Mouse (Mus musculus) embryonic stem cell, embryonic (primary cell): ENCODE results near the gene Zfr.

Experiments used
- CTCF ChIA-PET, 4 experiments: fragments of 300-600 bp in 2 of 4; fragments of 350-600 bp in 2 of 4; sonication (Branson Sonifier 250); formaldehyde crosslinking; loops; one replicate each; lab custom pipeline; 2022; ENCODE audit warnings: inconsistent platforms in 2 of 4; lab: Charles Lee
- POLR2A ChIA-PET, 4 experiments: fragments of 300-600 bp in 2 of 4; fragments of 350-600 bp in 2 of 4; sonication (Branson Sonifier 250); formaldehyde crosslinking; loops; one replicate each; lab custom pipeline; 2022; ENCODE audit warnings: antibody characterized with exemption in 4 of 4, inconsistent platforms in 1 of 4; lab: Charles Lee

Zfr gene

DNA sequence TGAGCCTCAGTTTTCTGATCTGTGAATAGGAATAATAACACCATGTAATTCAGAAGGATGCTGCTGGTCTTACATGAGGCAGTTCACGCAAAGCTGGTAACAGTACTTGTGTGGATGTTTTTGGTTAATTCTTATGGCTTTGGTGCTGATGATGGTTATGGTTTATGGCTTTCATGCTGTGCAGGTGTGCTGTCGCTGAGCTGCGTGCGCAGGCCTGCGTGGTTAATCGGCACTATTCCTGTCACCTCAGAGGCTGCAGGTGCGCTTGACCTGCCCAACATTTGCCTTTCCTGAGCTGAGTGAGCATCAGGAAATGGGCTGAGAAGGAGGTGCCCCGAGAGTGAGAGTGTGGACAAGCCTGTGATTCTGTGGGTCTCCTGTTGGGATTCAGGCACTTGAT, 98.5 kb downstream of the Zfr start:
- ChIA-PET POLR2A (interaction anchor here in 3 of 4 experiments (0.5 to 4.7 kb wide), 16 partner anchors 9 to 180 kb away, joined by 3 to 44 read pairs (median 6); partner anchors contain the start of gene Mtmr12 (in 3 of the 3)), CTCF (interaction anchor here in 1 of 4 experiments (1.0 to 1.9 kb wide), 2 partner anchors 16 to 20 kb away, joined by 3 to 5 read pairs; no protein-coding TSS in a partner anchor)

DNA sequence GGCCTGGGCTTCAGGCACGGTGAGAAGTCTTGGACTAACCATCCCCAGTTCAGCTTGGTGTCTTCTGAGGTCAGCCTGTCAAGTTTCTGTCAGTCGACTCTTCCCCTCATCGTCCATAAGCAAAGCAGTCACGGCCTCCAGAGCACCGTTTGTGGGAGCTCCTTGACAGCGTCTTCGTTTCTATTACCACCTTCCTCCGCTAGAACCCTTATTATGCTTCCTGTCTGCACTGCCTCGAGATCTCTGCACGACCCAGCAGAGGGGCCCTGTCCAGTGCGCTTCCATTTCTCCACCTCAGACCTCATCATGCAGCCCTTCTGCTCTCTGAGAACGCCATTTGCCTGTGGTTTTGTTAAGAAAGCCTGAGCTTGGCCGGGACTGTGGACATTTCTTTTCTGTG, 99.2 kb downstream of the Zfr start:
- POLR2A ChIA-PET, result interaction anchor here in 3 of 4 experiments (0.5 to 4.7 kb wide), 24 partner anchors 8 to 639 kb away, joined by 3 to 44 read pairs (median 6); partner anchors contain the start of gene Mtmr12 (in 3 of the 3)
- CTCF ChIA-PET, result interaction anchor here in 3 of 4 experiments (0.7 to 1.9 kb wide), 5 partner anchors 10 to 31 kb away, joined by 3 to 5 read pairs (median 4); no protein-coding TSS in a partner anchor

DNA sequence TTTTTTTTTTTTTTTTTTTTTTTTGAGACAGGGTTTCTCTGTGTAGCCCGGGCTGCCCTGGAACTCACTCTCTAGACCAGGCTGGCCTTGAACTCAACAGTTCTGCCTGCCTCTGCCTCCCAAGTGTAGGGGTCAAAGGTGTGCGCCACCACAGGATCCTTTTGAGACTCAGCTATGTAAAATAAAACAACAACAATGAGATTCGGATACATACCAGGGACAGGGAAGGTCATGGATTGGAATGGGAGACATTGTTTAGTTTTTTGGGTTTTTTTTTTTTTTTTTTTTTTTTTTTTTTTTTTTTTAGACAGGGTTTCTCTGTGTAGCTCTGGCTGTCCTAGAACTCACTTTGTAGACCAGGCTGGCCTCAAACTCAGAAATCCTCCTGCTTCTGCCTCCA, 99.7 kb downstream of the Zfr start:
- CTCF ChIA-PET, result interaction anchor here (0.6 to 1.9 kb wide), 8 partner anchors 11 to 625 kb away, joined by 3 to 7 read pairs (median 5); no protein-coding TSS in a partner anchor
- POLR2A ChIA-PET, result interaction anchor here in 3 of 4 experiments (0.6 to 4.7 kb wide), 24 partner anchors 8 to 638 kb away, joined by 3 to 44 read pairs (median 6); partner anchors contain the start of gene Mtmr12 (in 2 of the 3)

DNA sequence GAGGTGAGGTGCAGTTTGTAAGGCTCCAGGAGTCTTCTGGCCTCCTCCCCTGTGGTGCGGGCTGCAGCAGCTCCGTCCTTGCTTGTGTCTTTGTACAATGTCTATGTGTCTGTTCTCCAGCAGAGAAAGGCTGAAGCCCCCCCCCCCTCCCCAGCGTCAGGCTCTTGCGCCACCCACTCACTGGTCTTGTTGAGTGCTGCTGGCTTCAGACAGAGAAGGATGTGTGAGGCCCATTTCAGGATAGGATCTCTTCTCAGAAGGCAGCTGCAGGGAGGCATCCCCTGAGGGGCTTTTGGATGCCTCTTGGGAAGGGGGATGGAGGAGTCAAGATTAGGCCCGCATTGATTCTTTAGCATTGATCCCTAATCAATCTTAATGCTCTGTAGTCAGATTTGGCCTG, 100.2 kb downstream of the Zfr start:
- ChIA-PET CTCF (interaction anchor here in 3 of 4 experiments (0.6 to 1.9 kb wide), 6 partner anchors 13 to 625 kb away, joined by 4 to 7 read pairs (median 5); no protein-coding TSS in a partner anchor), POLR2A (interaction anchor here (0.6 to 4.7 kb wide), 21 partner anchors 9 to 115 kb away, joined by 3 to 44 read pairs (median 5); partner anchors contain the start of gene Mtmr12 (in 2 of the 4))

DNA sequence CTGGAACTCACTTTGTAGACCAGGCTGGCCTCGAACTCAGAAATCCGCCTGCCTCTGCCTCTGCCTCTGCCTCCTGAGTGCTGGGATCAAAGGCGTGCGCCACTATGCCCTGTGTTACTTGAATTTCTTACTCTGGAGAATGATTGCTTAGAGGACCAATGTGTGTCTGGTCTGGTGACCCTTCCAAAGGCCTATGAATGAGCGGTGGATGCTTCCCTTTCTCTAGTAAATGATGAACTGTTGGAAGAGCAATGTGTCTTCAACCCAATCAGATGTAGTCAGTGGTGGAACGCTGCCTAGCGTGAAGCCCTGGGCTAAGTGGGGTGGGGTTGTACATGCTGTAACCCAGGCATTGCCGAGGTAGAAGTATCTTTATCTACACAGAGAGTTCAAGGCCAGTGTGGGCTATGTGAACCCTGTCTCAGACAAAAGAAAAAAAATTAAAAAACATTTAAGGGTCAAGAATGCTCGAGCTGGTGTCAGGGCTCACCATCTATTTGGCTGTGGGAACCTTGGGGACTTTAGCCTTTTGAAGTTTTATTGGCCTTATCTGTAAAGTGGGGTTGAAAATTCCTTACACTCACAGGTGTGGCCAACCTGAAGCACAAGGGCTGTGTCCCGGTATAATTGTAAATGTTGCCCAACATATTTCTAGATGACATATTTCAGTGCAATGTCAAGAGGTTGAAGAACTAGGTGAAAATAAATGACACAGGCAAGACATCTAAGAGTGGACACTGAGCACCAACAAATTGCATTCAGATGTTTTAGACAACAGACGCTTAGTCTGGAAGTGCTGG, 101.2 kb downstream of the Zfr start:
- POLR2A ChIA-PET, result interaction anchor here (0.6 to 4.7 kb wide), 11 partner anchors 8 to 1153 kb away, joined by 3 to 44 read pairs (median 4); partner anchors contain the start of gene Mtmr12 (in 2 of the 4)
- CTCF ChIA-PET, result interaction anchor here in 2 of 4 experiments (0.7 to 1.4 kb wide), 2 partner anchors 12 to 14 kb away, joined by 4 to 6 read pairs; no protein-coding TSS in a partner anchor

DNA sequence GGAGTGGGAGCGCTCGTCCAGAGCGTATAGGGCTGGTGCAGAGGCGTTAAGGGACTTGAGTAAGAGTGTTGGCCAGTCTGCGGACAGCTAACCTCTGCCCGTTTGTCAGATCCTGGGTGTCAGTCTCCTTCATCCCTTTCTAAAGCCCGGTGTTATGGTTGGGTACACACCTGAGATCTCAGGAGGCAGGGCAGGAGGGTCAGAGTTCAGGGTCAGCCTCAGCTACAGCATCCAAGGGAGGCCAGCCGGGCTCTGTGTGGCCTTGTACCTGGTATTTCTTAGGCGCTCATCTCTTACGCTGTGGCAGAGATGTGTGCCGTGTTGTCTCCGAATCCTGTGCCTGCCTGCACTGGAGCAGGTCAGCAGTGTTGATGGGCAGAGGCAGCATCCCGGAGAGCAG, 103.5 kb downstream of the Zfr start:
- POLR2A ChIA-PET, result interaction anchor here in 2 of 4 experiments (0.6 to 2.6 kb wide), 11 partner anchors 9 to 183 kb away, joined by 3 to 10 read pairs (median 3); no protein-coding TSS in a partner anchor

DNA sequence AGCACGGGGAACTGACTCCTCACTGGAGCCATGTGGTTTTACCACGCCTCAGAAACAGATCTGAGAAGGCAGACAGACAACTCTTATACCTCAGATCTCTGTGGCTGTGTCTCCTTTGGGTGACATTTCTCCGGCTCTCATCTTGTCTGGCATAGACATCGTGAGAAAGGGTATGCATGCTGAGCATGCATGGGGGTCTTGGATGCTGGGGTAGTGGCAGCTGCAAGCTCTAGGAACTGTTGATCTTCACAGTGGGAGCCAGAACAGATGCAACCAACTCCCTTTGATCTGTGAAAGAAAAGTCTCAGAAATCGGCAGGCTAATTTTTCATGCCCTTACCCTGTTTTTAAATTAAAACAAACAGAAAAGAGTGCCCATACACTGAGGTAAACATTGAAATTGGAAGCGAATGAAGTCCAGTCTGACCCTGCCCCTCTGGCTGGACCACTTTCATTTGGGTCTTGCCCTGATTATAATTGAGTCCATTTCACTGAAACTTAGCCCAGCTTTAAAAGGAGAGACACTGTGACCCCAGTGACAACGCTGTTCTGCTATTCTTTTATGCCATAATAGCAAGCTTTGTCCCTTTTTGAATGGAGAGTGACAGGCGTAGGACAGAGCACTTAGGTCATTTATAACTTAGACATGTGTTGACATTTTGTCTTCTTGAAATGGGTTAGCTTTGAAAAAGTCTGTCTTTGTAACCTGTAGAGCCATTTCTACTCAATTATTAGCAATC, 105.1 kb downstream of the Zfr start:
- POLR2A ChIA-PET, result interaction anchor here in 2 of 4 experiments (0.9 to 2.6 kb wide), 12 partner anchors 9 to 24 kb away, joined by 3 to 10 read pairs (median 5); partner anchors contain the start of gene Mtmr12 (in 2 of the 2)
- CTCF ChIA-PET, result interaction anchor here in 3 of 4 experiments (0.6 to 1.9 kb wide), 4 partner anchors 9 to 205 kb away, joined by 3 to 9 read pairs (median 6); no protein-coding TSS in a partner anchor

More for the DNA sequence above, 103.5 kb downstream of the Zfr start:
- CTCF ChIA-PET, result interaction anchor here in 1 of 4 experiments (1.0 kb wide), 1 partner anchor 113 kb away, joined by 3 read pairs; no protein-coding TSS in a partner anchor

DNA sequence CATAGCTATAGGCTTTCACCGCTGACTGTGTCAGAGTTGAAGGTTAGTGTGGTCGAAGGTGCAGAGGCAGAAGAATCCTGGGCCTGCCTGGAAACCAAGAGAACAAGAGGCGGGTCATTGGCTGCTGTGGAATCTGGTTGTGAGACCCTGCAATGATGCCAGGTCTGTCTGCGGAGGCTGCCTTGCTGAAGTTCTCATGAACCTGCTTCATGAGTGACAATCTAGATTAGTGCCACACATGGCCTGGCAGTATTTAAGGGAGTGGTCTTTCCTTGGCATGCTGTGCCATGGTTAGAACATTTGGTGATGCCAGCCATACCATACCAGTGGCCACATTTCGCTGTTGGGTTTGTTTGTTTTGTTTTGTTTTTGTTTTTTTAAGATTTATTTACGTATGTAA, 105.8 kb downstream of the Zfr start:
- CTCF ChIA-PET, result interaction anchor here in 3 of 4 experiments (0.6 to 1.9 kb wide), 4 partner anchors 8 to 661 kb away, joined by 3 to 9 read pairs (median 4); no protein-coding TSS in a partner anchor
- POLR2A ChIA-PET, result interaction anchor here in 2 of 4 experiments (1.0 to 2.2 kb wide), 8 partner anchors 8 to 21 kb away, joined by 3 to 7 read pairs (median 5); partner anchors contain the start of gene Mtmr12 (in 1 of the 2)

DNA sequence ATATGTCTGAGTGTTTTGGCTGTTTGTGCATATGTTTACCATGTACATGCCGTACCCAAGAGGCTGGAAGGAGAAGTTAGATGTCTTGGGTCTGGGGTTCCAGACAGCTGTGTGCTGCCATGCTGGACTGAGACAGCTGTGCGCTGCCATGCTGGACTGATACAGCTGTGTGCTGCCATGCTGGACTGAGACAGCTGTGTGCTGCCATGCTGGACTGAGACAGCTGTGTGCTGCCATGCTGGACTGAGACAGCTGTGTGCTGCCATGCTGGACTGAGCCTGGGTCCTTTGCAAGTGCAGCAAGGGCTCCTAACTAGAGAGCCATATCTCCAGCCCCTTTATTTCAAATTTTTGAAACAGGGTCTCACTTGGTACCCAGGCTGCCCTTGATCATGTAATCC, 106.6 kb downstream of the Zfr start:
- POLR2A ChIA-PET, result interaction anchor here in 1 of 4 experiments (1.2 to 1.9 kb wide), 2 partner anchors 11 to 21 kb away, joined by 4 read pairs; no protein-coding TSS in a partner anchor
- CTCF ChIA-PET, result interaction anchor here in 1 of 4 experiments (0.6 kb wide), 1 partner anchor 146 kb away, joined by 4 read pairs; no protein-coding TSS in a partner anchor

DNA sequence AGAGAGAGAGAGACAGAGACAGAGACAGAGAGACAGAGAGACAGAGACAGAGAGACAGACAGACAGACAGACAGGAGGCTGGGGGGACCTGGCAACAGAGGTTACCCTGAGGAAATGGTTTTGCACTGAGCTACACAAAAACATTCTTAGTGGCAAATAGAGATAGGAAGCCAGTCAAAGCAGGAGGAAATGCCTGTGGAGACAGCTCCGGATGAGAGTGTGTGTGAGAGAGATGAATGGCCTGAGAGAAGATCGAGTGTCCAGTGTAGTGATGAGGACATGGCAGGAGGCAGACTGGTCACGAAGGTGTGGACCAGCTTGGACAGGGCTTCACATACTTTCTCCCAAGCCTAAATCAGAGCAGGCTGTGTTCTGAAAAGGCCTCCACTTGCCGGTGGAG, 107.4 kb downstream of the Zfr start:
- CTCF ChIA-PET, result interaction anchor here in 2 of 4 experiments (0.6 to 1.0 kb wide), 2 partner anchors 23 to 115 kb away, joined by 3 read pairs; no protein-coding TSS in a partner anchor

DNA sequence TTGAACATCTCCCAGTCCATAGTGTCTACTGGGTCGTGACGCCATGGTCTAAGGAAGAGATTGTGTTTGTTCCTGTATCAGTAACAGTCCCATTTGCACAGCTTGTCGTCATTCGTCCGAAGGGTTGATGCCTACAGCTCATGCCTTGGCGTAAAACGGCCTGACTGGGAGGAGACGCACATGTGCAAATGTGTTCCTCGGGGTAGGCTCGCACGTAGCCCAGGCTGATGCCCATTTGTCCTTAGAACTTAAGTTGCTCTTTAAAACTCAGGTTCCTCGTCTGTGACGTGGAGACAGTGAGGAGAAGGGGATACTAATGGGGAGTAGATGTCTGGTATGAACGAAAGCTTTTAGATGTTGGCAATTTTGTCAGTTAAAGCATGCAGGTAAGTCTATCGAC, 109.3 kb downstream of the Zfr start:
- POLR2A ChIA-PET, result interaction anchor here in 3 of 4 experiments (0.6 to 2.0 kb wide), 11 partner anchors 9 to 24 kb away, joined by 3 to 14 read pairs (median 4); partner anchors contain the start of gene Mtmr12 (in 1 of the 3)
- CTCF ChIA-PET, result interaction anchor here in 2 of 4 experiments (0.5 to 1.2 kb wide), 2 partner anchors 21 to 574 kb away, joined by 4 read pairs; no protein-coding TSS in a partner anchor

More for the DNA sequence above, 107.4 kb downstream of the Zfr start:
- POLR2A ChIA-PET, result interaction anchor here in 1 of 4 experiments (0.9 to 1.9 kb wide), 2 partner anchors 12 to 23 kb away, joined by 3 to 4 read pairs; no protein-coding TSS in a partner anchor

DNA sequence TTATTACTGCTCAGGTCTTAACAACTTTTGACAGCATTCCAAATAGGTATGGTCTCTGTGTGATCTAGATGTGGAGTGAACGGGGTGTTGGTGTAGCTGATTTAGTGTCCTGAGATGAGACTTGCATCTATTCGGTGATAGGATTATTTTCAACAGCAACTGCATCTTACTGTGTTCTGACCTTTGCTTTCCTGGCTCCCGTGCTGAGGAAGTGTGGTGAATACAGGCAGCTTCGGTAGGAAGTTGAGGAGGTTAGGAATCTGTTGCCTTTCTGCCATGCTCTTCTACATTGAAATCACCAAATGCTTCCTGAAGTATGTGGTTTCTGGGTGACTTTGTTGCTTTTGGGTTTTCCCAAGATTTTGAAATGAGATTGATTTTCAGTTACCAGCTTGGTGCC, 109.7 kb downstream of the Zfr start:
- ChIA-PET CTCF (interaction anchor here in 1 of 4 experiments (1.2 kb wide), 1 partner anchor 21 kb away, joined by 4 read pairs; no protein-coding TSS in a partner anchor), POLR2A (interaction anchor here in 3 of 4 experiments (0.8 to 2.0 kb wide), 10 partner anchors 10 to 238 kb away, joined by 3 to 14 read pairs (median 4); partner anchors contain the start of gene Mtmr12 (in 1 of the 3))

DNA sequence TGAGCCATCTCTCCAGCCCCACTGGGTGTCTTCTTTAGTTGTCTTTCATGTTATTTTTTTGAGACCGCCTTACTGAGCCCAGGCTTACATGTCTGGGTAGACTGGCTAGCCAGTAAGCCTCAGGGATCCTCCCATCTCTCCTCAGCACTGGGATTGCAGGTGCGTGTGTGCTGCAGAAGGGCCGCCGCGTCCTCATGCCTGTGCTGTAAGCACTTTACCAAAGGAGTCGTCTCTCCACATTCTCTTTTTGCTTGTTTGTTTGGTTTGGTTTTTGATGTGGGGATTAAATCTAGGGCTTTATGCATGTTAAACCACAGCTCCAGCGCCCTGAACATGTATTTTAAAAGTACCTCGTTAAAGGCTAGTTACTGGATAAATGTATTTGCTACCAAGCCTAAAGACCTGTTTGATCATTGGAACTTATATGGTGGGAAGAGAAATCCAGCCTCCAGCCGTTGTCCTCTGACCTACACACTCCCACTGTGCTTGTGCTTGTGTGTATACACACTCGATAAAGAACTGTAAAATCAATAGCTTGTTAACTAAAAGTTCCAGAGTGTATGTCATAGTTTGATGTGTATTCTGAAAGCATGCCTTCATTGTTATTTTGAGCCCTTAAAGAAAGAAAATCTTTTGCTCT, 112.1 kb downstream of the Zfr start:
- CTCF ChIA-PET, result interaction anchor here in 2 of 4 experiments (0.6 to 0.8 kb wide), 2 partner anchors 17 to 90 kb away, joined by 3 to 6 read pairs; no protein-coding TSS in a partner anchor
- POLR2A ChIA-PET, result interaction anchor here in 3 of 4 experiments (0.8 to 6.6 kb wide), 12 partner anchors 9 to 192 kb away, joined by 3 to 35 read pairs (median 4); partner anchors contain the start of gene Mtmr12 (in 2 of the 3)

DNA sequence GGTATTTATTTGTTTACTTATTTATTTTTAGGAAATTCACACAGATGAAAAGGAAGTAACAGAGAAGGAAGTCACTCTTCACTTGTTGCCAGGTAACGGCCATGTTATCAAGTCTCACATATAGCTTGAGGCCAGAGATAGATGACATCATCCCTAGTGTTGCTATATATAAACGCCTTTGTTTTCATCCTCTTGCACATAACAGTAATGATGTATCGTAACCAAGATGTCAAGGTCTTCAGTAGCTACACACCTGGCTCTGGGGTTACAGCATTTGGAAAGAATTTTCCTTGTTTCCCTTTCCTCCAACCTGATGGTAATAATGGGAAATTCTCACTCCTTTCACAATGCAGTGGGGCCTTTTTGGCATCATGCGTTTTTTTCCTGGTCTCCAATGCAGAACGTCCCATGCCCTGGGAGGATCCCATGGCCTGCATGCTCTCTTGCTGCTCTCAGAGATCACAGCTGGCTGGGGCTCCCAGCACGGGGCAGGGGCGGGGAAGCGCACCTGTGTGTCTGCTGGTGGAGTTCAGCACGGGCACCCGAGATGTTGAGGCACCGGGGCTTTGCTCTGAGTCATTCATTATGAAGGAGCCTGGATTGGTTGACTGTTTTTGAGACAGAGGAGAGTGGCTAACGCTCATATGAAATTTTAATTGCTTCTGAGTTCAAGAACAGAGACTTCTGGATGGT, 112.8 kb downstream of the Zfr start:
- ChIA-PET CTCF (interaction anchor here in 3 of 4 experiments (0.6 to 1.7 kb wide), 6 partner anchors 8 to 89 kb away, joined by 3 to 9 read pairs (median 4); no protein-coding TSS in a partner anchor), POLR2A (interaction anchor here in 3 of 4 experiments (0.7 to 6.6 kb wide), 18 partner anchors 8 to 193 kb away, joined by 3 to 37 read pairs (median 4); partner anchors contain the start of gene Mtmr12 (in 2 of the 3))

DNA sequence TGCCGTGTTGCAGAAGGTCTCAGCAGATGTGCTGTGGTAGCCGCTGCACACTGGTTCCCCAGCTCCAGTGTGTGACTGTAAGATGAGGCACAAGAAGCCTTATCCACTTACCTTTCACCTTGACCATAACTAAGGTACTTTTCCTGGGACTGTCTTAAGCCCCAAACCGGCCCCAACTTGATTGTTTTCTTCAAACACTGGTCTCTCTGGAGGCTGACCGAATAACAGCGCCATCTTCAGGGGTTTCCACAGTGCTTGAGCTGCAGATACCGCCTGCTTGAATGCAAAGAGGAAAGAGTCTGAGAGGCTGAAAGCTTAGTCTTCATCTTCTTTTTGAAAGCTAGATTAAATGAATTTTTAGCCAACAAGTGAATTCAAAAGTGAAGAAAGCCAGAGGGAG, 113.8 kb downstream of the Zfr start:
- POLR2A ChIA-PET, result interaction anchor here (0.5 to 6.6 kb wide), 27 partner anchors 8 to 194 kb away, joined by 3 to 37 read pairs (median 5); partner anchors contain the start of genes Mtmr12 (in 2 of the 4) and Golph3 (in 1 of the 4)

More for the DNA sequence above, 113.8 kb downstream of the Zfr start:
- CTCF ChIA-PET, result interaction anchor here (0.5 to 2.5 kb wide), 16 partner anchors 8 to 409 kb away, joined by 3 to 15 read pairs (median 5); no protein-coding TSS in a partner anchor
